Mouse (Mus musculus): ENCODE data around the gene Hoxd4. TPM values are rescaled to one million over a fixed set of nuclear protein-coding genes. Genes with fewer than 3 reads are reported as not detected.
A peak's percentile ranks its signal among the peaks of the same experiment; 100 is the strongest.

Gene Hoxd4
- polyA plus RNA-seq (2012; ENCODE audit: insufficient read depth, insufficient read length, low replicate concordance, missing spikeins): not detected in 2 replicates

- WGBS: 1% methylated on average over 65 of the region's 65 CpGs
- Histone ChIP-seq H3K27ac (ENCODE audit: insufficient read depth, low read depth, low read length) (no peak within 1 kb of the TSS), H3K4me1 (ENCODE audit: control insufficient read depth, insufficient read depth, low read length) (peaks cover 10% of the 10 kb centered on the region; the same call in 1 of the 2 replicates), H3K4me3 (ENCODE audit: insufficient read depth, low read depth, low read length) (no peak within 1 kb of the TSS)
- TF ChIP-seq CTCF (IDR thresholded peaks at IDR 0.05; ENCODE audit: insufficient read depth, low read depth, low read length) (no peak), POLR2A (IDR thresholded peaks at IDR 0.05; ENCODE audit: insufficient read depth, low read depth, low read length) (no peak)
Observed at GRCm38 (mm10) chr2:74711721-74712621, at the start of gene Hoxd4, which contains the start of gene Hoxd3. TSS of gene Hoxd4 (plus strand) at chr2:74711929. TSS of gene Hoxd3 (plus strand) at chr2:74711927.

- TF ChIP-seq POLR2A (IDR thresholded peaks at IDR 0.05; ENCODE audit: insufficient read depth, low read depth, low read length) (no peak), CTCF (IDR thresholded peaks at IDR 0.05; ENCODE audit: insufficient read depth, low read depth, low read length) (peak; percentile 83)
- 5% methylated on average over 18 of the region's 18 CpGs for WGBS
- H3K4me3 ChIP-seq (ENCODE audit: insufficient read depth, low read depth, low read length): no peak overlapping the region
- no peak overlapping the region for H3K27ac ChIP-seq (ENCODE audit: insufficient read depth, low read depth, low read length)
- no peaks in the 10 kb centered on the region for H3K4me1 ChIP-seq (ENCODE audit: control insufficient read depth, insufficient read depth, low read length)
Observed at GRCm38 (mm10) chr2:74663291-74663925, 48.3 kb upstream of the Hoxd4 start.

DNA sequence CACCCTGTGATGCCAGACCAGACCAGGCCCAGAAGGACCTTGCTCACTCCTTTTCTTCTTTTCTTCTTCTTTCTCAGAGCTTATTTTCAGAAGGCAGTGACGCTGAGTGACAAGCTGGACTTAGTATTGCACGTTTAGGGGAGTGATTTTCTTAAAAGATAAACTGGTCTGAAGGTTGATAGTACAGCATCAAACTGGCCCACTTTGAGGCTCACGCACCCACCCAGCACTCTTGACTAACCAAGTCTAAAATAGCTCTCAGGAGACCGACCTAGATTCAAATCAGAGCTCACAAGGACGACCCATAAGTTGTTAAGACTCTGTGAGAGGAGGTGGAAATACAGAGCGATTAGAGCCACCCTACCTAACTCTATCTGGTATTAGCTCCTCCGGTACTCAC, 45.3 kb upstream of the Hoxd4 start:
- 4% methylated on average over 7 of the region's 7 CpGs for WGBS
- Histone ChIP-seq H3K4me1 (ENCODE audit: control insufficient read depth, insufficient read depth, low read length) (no peaks in the 10 kb centered on the region), H3K4me3 (ENCODE audit: insufficient read depth, low read depth, low read length) (no peak overlapping the region), H3K27ac (ENCODE audit: insufficient read depth, low read depth, low read length) (no peak overlapping the region)
- TF ChIP-seq CTCF (IDR thresholded peaks at IDR 0.05; ENCODE audit: insufficient read depth, low read depth, low read length) (no peak), POLR2A (IDR thresholded peaks at IDR 0.05; ENCODE audit: insufficient read depth, low read depth, low read length) (no peak)

- 4% methylated on average over 36 of the region's 36 CpGs for WGBS
- Histone ChIP-seq H3K4me3 (ENCODE audit: insufficient read depth, low read depth, low read length) (no peak overlapping the region), H3K4me1 (ENCODE audit: control insufficient read depth, insufficient read depth, low read length) (no peaks in the 10 kb centered on the region), H3K27ac (ENCODE audit: insufficient read depth, low read depth, low read length) (no peak overlapping the region)
- no peak for TF ChIP-seq CTCF (IDR thresholded peaks at IDR 0.05; ENCODE audit: insufficient read depth, low read depth, low read length)
- no peak for TF ChIP-seq POLR2A (IDR thresholded peaks at IDR 0.05; ENCODE audit: insufficient read depth, low read depth, low read length)
Observed at GRCm38 (mm10) chr2:74667191-74667841, 44.4 kb upstream of the Hoxd4 start.

- WGBS: 2% methylated on average over 39 of the region's 51 CpGs
- H3K27ac ChIP-seq (ENCODE audit: insufficient read depth, low read depth, low read length): no peak within 1 kb of the TSS
Observed at GRCm38 (mm10) chr2:74667842-74668357, 43.8 kb upstream of the Hoxd4 start, which contains the start of gene Hoxd13. TSS of gene Hoxd13 (plus strand) at chr2:74668310.

GRCm38 (mm10) chr2:74668370-74669229, 43.1 kb upstream of the Hoxd4 start:
- H3K4me3 ChIP-seq (ENCODE audit: insufficient read depth, low read depth, low read length): no peak overlapping the region; the same call in 1 of the 2 replicates
- 1% methylated on average over 74 of the region's 74 CpGs for WGBS
- peaks cover 5% of the 10 kb centered on the region for H3K4me1 ChIP-seq (ENCODE audit: control insufficient read depth, insufficient read depth, low read length)
- TF ChIP-seq POLR2A (IDR thresholded peaks at IDR 0.05; ENCODE audit: insufficient read depth, low read depth, low read length): no peak
- no peak for TF ChIP-seq CTCF (IDR thresholded peaks at IDR 0.05; ENCODE audit: insufficient read depth, low read depth, low read length)
- H3K27ac ChIP-seq (ENCODE audit: insufficient read depth, low read depth, low read length): no peak overlapping the region

More at GRCm38 (mm10) chr2:74667842-74668357, 43.8 kb upstream of the Hoxd4 start, which contains the start of gene Hoxd13:
- H3K4me1 ChIP-seq (ENCODE audit: control insufficient read depth, insufficient read depth, low read length): peaks cover 4% of the 10 kb centered on the region
- H3K4me3 ChIP-seq (ENCODE audit: insufficient read depth, low read depth, low read length): no peak within 1 kb of the TSS; the same call in 1 of the 2 replicates
- TF ChIP-seq POLR2A (IDR thresholded peaks at IDR 0.05; ENCODE audit: insufficient read depth, low read depth, low read length) (no peak), CTCF (IDR thresholded peaks at IDR 0.05; ENCODE audit: insufficient read depth, low read depth, low read length) (no peak)

DNA sequence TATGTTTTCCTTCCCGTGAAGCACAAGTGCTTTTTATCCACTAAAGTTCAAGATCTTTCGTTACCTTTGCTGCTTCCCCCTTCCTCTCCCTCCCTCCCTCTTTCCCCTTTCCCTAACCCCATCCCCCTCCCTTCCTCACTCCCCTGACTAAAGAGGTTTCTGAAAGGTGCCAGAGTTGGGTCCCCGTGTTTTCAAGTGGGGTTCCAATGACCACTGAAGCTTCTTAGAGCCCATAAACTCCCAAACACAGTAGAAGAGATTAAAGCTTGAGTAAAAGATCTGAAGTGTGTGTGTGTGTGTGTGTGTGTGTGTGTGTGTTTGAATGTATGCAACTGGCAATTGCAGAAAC, 42.5 kb upstream of the Hoxd4 start:
- peaks cover 5% of the 10 kb centered on the region for H3K4me1 ChIP-seq (ENCODE audit: control insufficient read depth, insufficient read depth, low read length)
- TF ChIP-seq CTCF (IDR thresholded peaks at IDR 0.05; ENCODE audit: insufficient read depth, low read depth, low read length): no peak
- TF ChIP-seq POLR2A (IDR thresholded peaks at IDR 0.05; ENCODE audit: insufficient read depth, low read depth, low read length): no peak
- H3K27ac ChIP-seq (ENCODE audit: insufficient read depth, low read depth, low read length): no peak overlapping the region
- H3K4me3 ChIP-seq (ENCODE audit: insufficient read depth, low read depth, low read length): no peak overlapping the region
- WGBS: 1% methylated on average over 3 of the region's 3 CpGs

Measured in olfactory bulb, adult 2 months (tissue).